Mouse (Mus musculus) bone marrow macrophage, adult 2 months (primary cell): Measurements from ENCODE around the gene Gins2.

ENCODE experiments used
- CTCF ChIP-seq: IDR thresholded peaks from 2 replicates; pipeline ENCODE4 v1.5.1; 2012; ENCODE audit warnings: low read depth, mild to moderate bottlenecking, low read length, moderate library complexity
- POLR2A ChIP-seq: IDR thresholded peaks from 2 replicates; pipeline ENCODE4 v1.6.1; 2012; ENCODE audit warnings: mild to moderate bottlenecking, low read depth, low read length, borderline replicate concordance

DNA sequence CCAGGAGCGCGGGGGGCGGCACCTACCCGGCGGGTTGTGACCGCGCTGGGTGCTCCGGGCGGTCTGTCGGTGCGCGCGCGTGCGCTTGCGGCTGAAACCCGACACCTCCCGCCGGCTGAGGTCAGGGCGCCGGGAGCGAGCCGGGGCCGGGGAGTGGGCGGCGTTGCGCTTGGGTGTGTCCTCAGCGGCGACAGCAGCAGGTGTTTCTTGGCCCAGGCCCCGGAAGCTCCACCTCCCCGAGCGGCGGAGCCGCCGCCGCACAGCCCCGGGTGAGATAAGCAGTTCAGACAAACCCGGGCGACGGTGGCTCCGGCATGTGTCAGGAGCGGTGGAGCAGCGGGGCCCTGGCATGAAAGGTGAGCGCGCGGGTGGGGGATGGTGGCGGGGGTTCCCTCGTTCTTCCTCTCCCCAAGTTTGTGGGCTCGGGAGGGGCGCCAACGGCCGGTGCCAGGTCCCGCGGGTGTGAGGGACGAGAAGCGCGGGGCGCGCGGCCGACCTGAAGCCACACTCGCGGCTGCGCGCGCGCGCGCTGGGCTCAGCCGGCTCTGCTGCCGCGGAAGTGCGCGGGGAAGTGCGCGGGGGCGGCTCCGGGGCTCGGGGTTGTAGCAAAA is 51.8 kb downstream of the Gins2 start:
- TF ChIP-seq CTCF (no peak), POLR2A (no peak)
